ENCODE assay signal across 8 mouse cellular contexts in the genomic region with DNA sequence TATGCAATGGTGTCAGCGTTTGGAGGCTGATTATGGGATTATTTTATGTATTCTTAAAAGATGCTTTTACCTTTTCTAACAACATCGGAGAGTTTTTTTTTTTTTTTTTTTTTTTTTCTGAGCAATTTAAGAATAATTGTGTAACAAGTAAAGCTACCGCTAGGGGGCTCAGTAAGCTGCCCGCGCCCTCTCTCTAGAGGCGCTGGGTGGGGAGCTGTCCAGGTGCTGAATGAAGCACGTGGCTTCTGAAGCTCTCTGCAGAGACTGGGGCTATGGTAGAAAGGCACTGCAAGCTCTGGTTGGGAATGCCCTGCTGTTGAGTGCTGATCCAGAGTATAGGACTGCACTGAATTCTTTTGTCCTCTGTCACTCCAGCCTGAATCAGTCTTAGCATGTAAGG. TPM values are rescaled to one million over a fixed set of nuclear protein-coding genes. Genes with fewer than 3 reads are reported as not detected.
A peak's percentile ranks its signal among the peaks of the same experiment; 100 is the strongest.
DNase-seq lines count a peak whose midpoint lies in the region; ATAC-seq lines count a peak whose summit lies in the region.

No protein-coding gene starts in this region.

- H3K27me3 ChIP-seq in kidney, embryonic 16.5 days (ENCODE audit: insufficient read depth, low read length), result no peaks in the 10 kb centered on the region

- DNase-seq in B cell, adult 2 months, result peak; percentile 73 to 75
- peak; percentile 90 for DNase-seq in ZHBTc4 (ENCODE audit: low read depth, low spot score)
- DNase-seq in cerebellum, postnatal 4 days (ENCODE audit: low spot score in 2 of 2), result peak; percentile 38 to 55
- DNase-seq in lung, adult 18-20 months, result peak; percentile 66 to 74
- DNase-seq in retina, postnatal 1 day, result peak; percentile 86
- peak; percentile 45 to 59 for DNase-seq in urinary bladder, adult 18-20 months (ENCODE audit: low spot score in 2 of 2)

- H3K36me3 ChIP-seq in kidney, embryonic 16.5 days (ENCODE audit: insufficient read depth, low read length), result no peaks in the 10 kb centered on the region

- H3K4me3 ChIP-seq in kidney, embryonic 16.5 days (ENCODE audit: low read length), result no peak overlapping the region

- H3K4me2 ChIP-seq in kidney, embryonic 16.5 days (replicated peaks; ENCODE audit: low read depth, low read length), result no peak overlapping the region

- H3K27ac ChIP-seq in kidney, embryonic 16.5 days (ENCODE audit: low read length), result no peak overlapping the region

- 3% methylated on average over 7 of the region's 7 CpGs for WGBS in kidney, embryonic 16.5 days

- peaks cover 4% of the 10 kb centered on the region; the same call in 1 of the 2 replicates for H3K9me3 ChIP-seq in kidney, embryonic 16.5 days (ENCODE audit: low read length)

- H3K4me1 ChIP-seq in kidney, embryonic 16.5 days (ENCODE audit: insufficient read depth, low read length), result no peaks in the 10 kb centered on the region

- ATAC-seq in granulocyte monocyte progenitor cell, adult 5-6 weeks (replicated peaks; ENCODE audit: poor library complexity, severe bottlenecking), result peak; percentile 97
- ATAC-seq in kidney, embryonic 16.5 days (ENCODE audit: low FRiP score, low TSS enrichment), result peak; percentile 89; the same call in 1 of the 2 replicates

- no peak overlapping the region for H3K9ac ChIP-seq in kidney, embryonic 16.5 days (replicated peaks; ENCODE audit: low read length)

RNA-seq across cellular contexts. Expression of a gene that starts 26.0 kb away (rescaled TPM):
- not detected in 2 replicates for total RNA-seq in granulocyte monocyte progenitor cell, adult 5-6 weeks (2014; fragmentation: Nextera tagmentation)
- total RNA-seq in granulocyte monocyte progenitor cell, adult 5-6 weeks (2017), result not detected in 2 replicates
- polyA plus RNA-seq in kidney, embryonic 16.5 days (2015; fragmentation: Nextera tagmentation; extraction: Ambion mirVana), result 4.9 and 7.3 TPM in 2 replicates
